ENCODE assay signal across 22 mouse cellular contexts in the genomic region with DNA sequence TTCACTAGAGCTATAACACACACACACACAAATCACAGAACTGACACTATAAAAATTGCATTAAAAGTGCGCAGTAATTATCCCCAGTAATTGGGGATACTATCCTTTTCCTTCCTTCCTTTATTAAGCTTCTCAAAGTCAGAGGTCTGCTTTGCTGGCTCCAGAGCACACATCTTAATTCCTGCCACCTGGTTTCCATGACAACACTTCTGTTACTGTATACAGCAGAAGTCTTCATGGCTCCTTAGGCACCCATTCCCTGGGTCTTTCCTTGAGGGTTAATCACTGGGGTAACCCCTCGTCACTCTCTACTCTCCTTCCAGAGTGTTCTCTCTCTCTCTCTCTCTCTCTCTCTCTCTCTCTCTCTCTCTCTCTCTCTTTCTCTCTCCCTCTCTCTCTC.
DNase-seq lines count a peak whose midpoint lies in the region; ATAC-seq and TF ChIP-seq lines count a peak whose summit lies in the region.
"Had no signal": no experiment of that assay in that cellular context is flagged by ENCODE, and none has a peak within 500 bp of the region (broad histone marks: within the 10 kb centered on the region; RNA-seq: fewer than 3 reads in every experiment).

No protein-coding gene starts in this region.

- H3K27me3 ChIP-seq in forebrain, embryonic 14.5 days (replicated peaks; ENCODE audit: control insufficient read depth, insufficient read depth, low read length): no peaks in the 10 kb centered on the region
- no peaks in the 10 kb centered on the region for H3K27me3 ChIP-seq in forebrain, embryonic 12.5 days
- no peaks in the 10 kb centered on the region for H3K27me3 ChIP-seq in midbrain, embryonic 14.5 days (ENCODE audit: control insufficient read depth, insufficient read depth, low read length)
- no peaks in the 10 kb centered on the region for H3K27me3 ChIP-seq in midbrain, embryonic 10.5 days (ENCODE audit: low read depth, poor library complexity, severe bottlenecking)
- no peaks in the 10 kb centered on the region for H3K27me3 ChIP-seq in midbrain, postnatal 0 days (ENCODE audit: insufficient read depth, low read length)
- H3K27me3 ChIP-seq: hindbrain, embryonic 15.5 days; stomach, embryonic 15.5 days had no signal

- H3K4me3 ChIP-seq in forebrain, embryonic 14.5 days (ENCODE audit: low read depth, low read length): no peak overlapping the region
- no peak overlapping the region for H3K4me3 ChIP-seq in forebrain, embryonic 12.5 days (replicated peaks)
- H3K4me3 ChIP-seq in midbrain, embryonic 14.5 days (replicated peaks; ENCODE audit: low read depth, low read length): no peak overlapping the region
- no peak overlapping the region for H3K4me3 ChIP-seq in midbrain, embryonic 10.5 days
- H3K4me3 ChIP-seq in midbrain, postnatal 0 days (ENCODE audit: low read depth, low read length): no peak overlapping the region
- H3K4me3 ChIP-seq: hindbrain, embryonic 15.5 days; stomach, embryonic 15.5 days had no signal

- no peak overlapping the region for H3K27ac ChIP-seq in forebrain, embryonic 14.5 days (ENCODE audit: low read depth, low read length)
- H3K27ac ChIP-seq in forebrain, embryonic 12.5 days: no peak overlapping the region
- H3K27ac ChIP-seq in midbrain, embryonic 14.5 days (replicated peaks; ENCODE audit: low read depth, low read length): no peak overlapping the region
- no peak overlapping the region for H3K27ac ChIP-seq in midbrain, embryonic 10.5 days (replicated peaks)
- H3K27ac ChIP-seq in midbrain, postnatal 0 days (ENCODE audit: low read depth, low read length): no peak overlapping the region
- H3K27ac ChIP-seq: hindbrain, embryonic 15.5 days; stomach, embryonic 15.5 days had no signal

- 74% methylated on average over 2 of the region's 2 CpGs for WGBS in forebrain, embryonic 14.5 days
- WGBS in forebrain, embryonic 12.5 days: 77% methylated on average over 2 of the region's 2 CpGs
- WGBS in midbrain, embryonic 14.5 days: 69% methylated on average over 2 of the region's 2 CpGs
- 81% methylated on average over 2 of the region's 2 CpGs for WGBS in midbrain, embryonic 10.5 days
- WGBS in midbrain, postnatal 0 days: 46% methylated on average over 2 of the region's 2 CpGs

- no peak for TF ChIP-seq CTCF in midbrain, postnatal 0 days (IDR thresholded peaks at IDR 0.05)

- no peak overlapping the region for H3K9ac ChIP-seq in forebrain, embryonic 14.5 days (ENCODE audit: low read length)
- H3K9ac ChIP-seq in forebrain, embryonic 12.5 days: no peak overlapping the region
- no peak overlapping the region for H3K9ac ChIP-seq in midbrain, embryonic 14.5 days (replicated peaks; ENCODE audit: low read length)
- no peak overlapping the region for H3K9ac ChIP-seq in midbrain, postnatal 0 days (replicated peaks; ENCODE audit: low read length, poor library complexity, severe bottlenecking)
- H3K9ac ChIP-seq: hindbrain, embryonic 15.5 days; stomach, embryonic 15.5 days had no signal

- no peaks in the 10 kb centered on the region for H3K36me3 ChIP-seq in forebrain, embryonic 14.5 days (ENCODE audit: control insufficient read depth, insufficient read depth, low read length)
- H3K36me3 ChIP-seq in forebrain, embryonic 12.5 days (replicated peaks): no peaks in the 10 kb centered on the region
- H3K36me3 ChIP-seq in midbrain, embryonic 14.5 days (ENCODE audit: control insufficient read depth, insufficient read depth, low read length): no peaks in the 10 kb centered on the region
- H3K36me3 ChIP-seq in midbrain, embryonic 10.5 days: no peaks in the 10 kb centered on the region
- no peaks in the 10 kb centered on the region for H3K36me3 ChIP-seq in midbrain, postnatal 0 days (ENCODE audit: insufficient read depth, low read length)
- H3K36me3 ChIP-seq: G1E; hindbrain, embryonic 15.5 days; stomach, embryonic 15.5 days had no signal

- no peak overlapping the region for H3K4me2 ChIP-seq in forebrain, embryonic 14.5 days (ENCODE audit: low read length)
- no peak overlapping the region for H3K4me2 ChIP-seq in forebrain, embryonic 12.5 days
- no peak overlapping the region for H3K4me2 ChIP-seq in midbrain, embryonic 14.5 days (ENCODE audit: low read length)
- no peak overlapping the region for H3K4me2 ChIP-seq in midbrain, postnatal 0 days (ENCODE audit: low read depth, low read length, poor library complexity, severe bottlenecking)
- H3K4me2 ChIP-seq: heart, embryonic 11.5 days; hindbrain, embryonic 15.5 days; liver, embryonic 11.5 days; stomach, embryonic 15.5 days had no signal

- peak; percentile 54 for DNase-seq in forebrain, embryonic 14.5 days (ENCODE audit: low spot score)
- peak; percentile 74 for DNase-seq in midbrain, embryonic 14.5 days
- no peak for DNase-seq in midbrain, embryonic 10.5 days (ENCODE audit: low spot score)
- peak; percentile 16 for DNase-seq in embryo, embryonic 11.5 days (ENCODE audit: low read depth, low spot score)
- peak; percentile 50 for DNase-seq in midbrain, postnatal 0 days (ENCODE audit: low spot score)
- DNase-seq in frontal cortex, postnatal 14 days (ENCODE audit: low spot score in 2 of 2): no peak
- DNase-seq: adrenal gland, postnatal 25 days; cerebellum, adult 2 months; heart, postnatal 10 days; kidney, adult 11 months; kidney, postnatal 10 days; layer of hippocampus, postnatal 36 days; lung, adult 18-20 months; retina, postnatal 1 day; thymus, adult 18-20 months had no signal

- ATAC-seq in forebrain, embryonic 14.5 days: no peak
- ATAC-seq in forebrain, embryonic 12.5 days (ENCODE audit: low FRiP score): no peak
- no peak for ATAC-seq in midbrain, embryonic 14.5 days (ENCODE audit: low FRiP score, low TSS enrichment)
- 0 out of 2 replicates have a peak, but pooled peaks have one; percentile 41 for ATAC-seq in midbrain, postnatal 0 days (ENCODE audit: low FRiP score)
- ATAC-seq in cerebellum, adult (ENCODE audit: insufficient number of reproducible peaks, low FRiP score, low TSS enrichment): no peak

- H3K4me1 ChIP-seq in forebrain, embryonic 14.5 days (ENCODE audit: control insufficient read depth, insufficient read depth, low read length): no peaks in the 10 kb centered on the region
- no peaks in the 10 kb centered on the region for H3K4me1 ChIP-seq in forebrain, embryonic 12.5 days
- H3K4me1 ChIP-seq in midbrain, embryonic 14.5 days (ENCODE audit: control insufficient read depth, insufficient read depth, low read length): no peaks in the 10 kb centered on the region
- H3K4me1 ChIP-seq in midbrain, embryonic 10.5 days: no peaks in the 10 kb centered on the region
- H3K4me1 ChIP-seq in midbrain, postnatal 0 days (ENCODE audit: insufficient read depth, low read length): 0 out of 2 replicates have a peak, but pooled peaks cover 3% of the 10 kb centered on the region
- H3K4me1 ChIP-seq: stomach, embryonic 15.5 days had no signal

- H3K9me3 ChIP-seq in forebrain, embryonic 14.5 days (replicated peaks; ENCODE audit: control insufficient read depth, low read length): no peaks in the 10 kb centered on the region
- no peaks in the 10 kb centered on the region for H3K9me3 ChIP-seq in forebrain, embryonic 12.5 days
- H3K9me3 ChIP-seq in midbrain, embryonic 14.5 days (ENCODE audit: control insufficient read depth, low read length): no peaks in the 10 kb centered on the region
- H3K9me3 ChIP-seq in midbrain, embryonic 10.5 days (replicated peaks): no peaks in the 10 kb centered on the region
- H3K9me3 ChIP-seq in midbrain, postnatal 0 days (ENCODE audit: low read length): no peaks in the 10 kb centered on the region
- H3K9me3 ChIP-seq: hindbrain, embryonic 15.5 days; stomach, embryonic 15.5 days had no signal

Comparison
In these comparisons a context has a peak if more than half of its experiments do, and no peak if none do; other contexts are left out.
1. DNase-seq: peak in forebrain, embryonic 14.5 days (single experiment), midbrain, embryonic 14.5 days (single experiment), embryo, embryonic 11.5 days (single experiment) and midbrain, postnatal 0 days (single experiment); none in midbrain, embryonic 10.5 days (single experiment) and frontal cortex, postnatal 14 days (0 of 2).